Mouse (Mus musculus): ENCODE results near the gene Med22. TPM values are rescaled to one million over a fixed set of nuclear protein-coding genes. Genes with fewer than 3 reads are reported as not detected.

Med22 gene
- polyA plus RNA-seq, 1 experiment = 71.0 TPM

DNA sequence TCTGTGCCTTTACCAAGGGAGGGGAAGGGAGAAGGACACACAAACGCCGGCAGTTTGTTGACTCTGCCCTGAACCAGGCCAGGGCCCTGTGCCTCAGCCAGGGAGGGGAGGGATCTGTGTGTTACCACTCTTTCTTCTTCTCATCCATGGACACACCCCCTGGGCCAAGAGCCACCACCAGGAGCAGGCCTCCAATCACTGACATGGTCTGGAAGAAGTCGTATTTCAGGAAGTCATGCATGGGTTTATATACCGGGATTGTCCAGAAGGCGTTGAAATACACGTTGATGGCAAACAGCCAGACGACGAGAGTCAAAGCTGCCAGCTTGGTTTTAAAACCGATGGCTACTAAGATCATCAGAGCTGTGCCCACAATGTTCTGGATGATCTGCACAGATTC is 11.3 kb upstream of the Med22 start:
- Histone ChIP-seq H3K79me2 (ENCODE audit: control insufficient read depth, insufficient read depth) (peaks cover 51% of the 10 kb centered on the region), H3K36me3 (ENCODE audit: control insufficient read depth, insufficient read depth) (peaks cover 99% of the 10 kb centered on the region), H3K4me3 (ENCODE audit: insufficient read depth, poor library complexity, severe bottlenecking) (no peak overlapping the region), H3K27me3 (ENCODE audit: control insufficient read depth, insufficient read depth, insufficient read length) (no peaks in the 10 kb centered on the region), H3ac (ENCODE audit: control insufficient read depth, insufficient read length, low read depth) (no peak overlapping the region), H3K79me3 (ENCODE audit: low read depth) (peaks cover 30% of the 10 kb centered on the region)
- no peak for TF ChIP-seq FOSL1 (IDR thresholded peaks at IDR 0.05; ENCODE audit: insufficient read depth, low read length, poor library complexity, severe bottlenecking)
- no peak for TF ChIP-seq MAX (IDR thresholded peaks at IDR 0.05)
- TF ChIP-seq MYOG (IDR thresholded peaks at IDR 0.05; ENCODE audit: control insufficient read depth, extremely low read depth, insufficient read length) = no peak
- no peak for TF ChIP-seq MYOD1 (IDR thresholded peaks at IDR 0.05; ENCODE audit: control insufficient read depth, insufficient read length, low read depth)
- TF ChIP-seq CTCF (IDR thresholded peaks at IDR 0.05; ENCODE audit: control insufficient read depth, insufficient read depth, insufficient read length) = no peak
- no peak for TF ChIP-seq CEBPB (IDR thresholded peaks at IDR 0.05; ENCODE audit: low read depth)
- no peak for TF ChIP-seq USF1 (IDR thresholded peaks at IDR 0.05; ENCODE audit: low read depth)

DNA sequence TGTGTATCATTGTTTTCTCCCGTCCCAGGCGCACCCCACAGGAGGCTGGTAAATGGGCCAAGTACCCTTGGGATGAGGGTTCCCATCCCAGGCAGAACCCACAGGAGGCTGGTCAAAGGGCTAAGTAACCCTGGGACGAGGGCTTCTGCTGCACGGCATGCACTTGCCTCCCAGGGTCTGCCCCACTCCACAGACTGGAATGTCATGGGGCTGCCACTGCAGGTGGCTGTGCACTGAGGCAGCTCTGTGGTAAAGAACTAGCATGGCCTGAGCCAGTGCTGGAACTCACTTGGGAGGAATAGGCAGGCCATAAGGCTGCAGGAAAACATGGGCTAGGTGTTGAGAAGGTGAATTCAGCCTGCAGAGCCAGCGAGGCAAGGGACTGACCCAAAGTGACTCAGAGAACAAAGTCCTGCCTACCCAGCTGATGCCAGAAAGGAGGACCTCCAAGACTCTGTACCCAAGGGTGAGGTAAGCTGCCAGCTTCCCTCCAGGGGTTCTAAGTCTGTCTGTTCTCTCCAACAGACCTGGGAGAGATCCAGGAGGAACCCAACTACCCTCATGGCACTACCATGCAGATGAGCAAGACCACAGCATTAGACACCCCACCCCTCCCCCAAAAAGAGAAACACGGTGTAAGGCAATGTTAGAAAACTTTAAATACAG is 9.8 kb upstream of the Med22 start:
- no peak for TF ChIP-seq MYOD1 (IDR thresholded peaks at IDR 0.05; ENCODE audit: control insufficient read depth, insufficient read length, low read depth)
- H3ac ChIP-seq (ENCODE audit: control insufficient read depth, insufficient read length, low read depth) = no peak overlapping the region
- peaks cover 84% of the 10 kb centered on the region for H3K36me3 ChIP-seq (ENCODE audit: control insufficient read depth, insufficient read depth)
- no peaks in the 10 kb centered on the region for H3K27me3 ChIP-seq (ENCODE audit: control insufficient read depth, insufficient read depth, insufficient read length)
- H3K4me3 ChIP-seq (ENCODE audit: insufficient read depth, poor library complexity, severe bottlenecking) = no peak overlapping the region
- peaks cover 54% of the 10 kb centered on the region for H3K79me2 ChIP-seq (ENCODE audit: control insufficient read depth, insufficient read depth)
- H3K79me3 ChIP-seq (ENCODE audit: low read depth) = peaks cover 33% of the 10 kb centered on the region

DNA sequence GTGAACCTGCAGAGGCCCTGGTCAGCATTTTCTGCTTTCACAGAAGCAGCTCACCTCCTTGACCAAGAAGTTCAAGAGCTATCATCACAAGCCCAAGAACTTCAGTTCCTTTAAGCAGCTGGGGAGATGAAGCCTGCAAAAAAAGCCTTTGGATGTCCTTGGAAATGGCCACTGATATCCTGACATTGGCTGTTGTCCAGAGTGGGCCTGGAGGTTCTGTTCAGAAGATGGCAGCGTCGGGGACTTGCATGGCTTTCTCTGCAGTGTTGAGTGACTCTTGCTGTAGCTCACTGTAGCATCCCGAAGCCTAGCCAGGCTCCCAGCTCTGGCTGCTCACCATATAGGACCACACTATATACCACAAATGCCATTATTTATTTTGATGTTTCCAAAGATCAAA is 9.2 kb upstream of the Med22 start:
- Histone ChIP-seq H3K27me3 (ENCODE audit: control insufficient read depth, insufficient read depth, insufficient read length) (no peaks in the 10 kb centered on the region), H3K79me3 (ENCODE audit: low read depth) (peaks cover 39% of the 10 kb centered on the region), H3K4me3 (ENCODE audit: insufficient read depth, poor library complexity, severe bottlenecking) (no peak overlapping the region), H3K79me2 (ENCODE audit: control insufficient read depth, insufficient read depth) (peaks cover 58% of the 10 kb centered on the region), H3ac (ENCODE audit: control insufficient read depth, insufficient read length, low read depth) (no peak overlapping the region), H3K36me3 (ENCODE audit: control insufficient read depth, insufficient read depth) (peaks cover 83% of the 10 kb centered on the region)
- TF ChIP-seq CEBPB (IDR thresholded peaks at IDR 0.05; ENCODE audit: low read depth) (no peak), FOSL1 (IDR thresholded peaks at IDR 0.05; ENCODE audit: insufficient read depth, low read length, poor library complexity, severe bottlenecking) (no peak)

DNA sequence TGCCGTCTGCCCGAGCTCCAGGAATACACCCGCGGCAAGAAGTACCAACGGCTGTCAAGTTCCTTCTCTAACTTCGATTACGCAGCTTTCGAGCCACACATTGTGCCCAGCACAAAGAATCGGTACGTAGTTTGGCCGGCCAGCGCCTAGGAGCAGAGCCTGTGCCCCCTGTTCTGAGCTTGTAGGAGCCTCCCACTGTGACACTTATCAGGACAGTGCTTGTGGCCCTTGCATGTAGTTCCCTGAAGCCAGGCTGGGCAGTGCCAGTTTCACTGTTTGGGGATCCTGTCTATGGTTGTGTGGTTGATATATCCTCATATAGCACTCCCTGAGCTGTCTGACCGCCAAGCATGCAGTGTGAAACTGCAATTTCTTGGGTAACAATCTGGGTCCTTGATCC is 6.3 kb upstream of the Med22 start:
- H3K79me2 ChIP-seq (ENCODE audit: control insufficient read depth, insufficient read depth) = peaks cover 88% of the 10 kb centered on the region
- no peak for TF ChIP-seq CEBPB (IDR thresholded peaks at IDR 0.05; ENCODE audit: low read depth)
- TF ChIP-seq MAX (IDR thresholded peaks at IDR 0.05) = no peak
- no peak for TF ChIP-seq USF1 (IDR thresholded peaks at IDR 0.05; ENCODE audit: low read depth)
- TF ChIP-seq CTCF (IDR thresholded peaks at IDR 0.05; ENCODE audit: control insufficient read depth, insufficient read depth, insufficient read length) = no peak
- TF ChIP-seq FOSL1 (IDR thresholded peaks at IDR 0.05; ENCODE audit: insufficient read depth, low read length, poor library complexity, severe bottlenecking) = no peak
- TF ChIP-seq MYOG (IDR thresholded peaks at IDR 0.05; ENCODE audit: control insufficient read depth, extremely low read depth, insufficient read length) = no peak
- TF ChIP-seq MYOD1 (IDR thresholded peaks at IDR 0.05; ENCODE audit: control insufficient read depth, insufficient read length, low read depth) = no peak
- peaks cover 83% of the 10 kb centered on the region for H3K36me3 ChIP-seq (ENCODE audit: control insufficient read depth, insufficient read depth)
- peak overlapping the region; percentile 75 for H3K4me3 ChIP-seq (ENCODE audit: insufficient read depth, poor library complexity, severe bottlenecking)
- H3ac ChIP-seq (ENCODE audit: control insufficient read depth, insufficient read length, low read depth) = peak overlapping the region; percentile 92
- H3K27me3 ChIP-seq (ENCODE audit: control insufficient read depth, insufficient read depth, insufficient read length) = no peaks in the 10 kb centered on the region
- H3K79me3 ChIP-seq (ENCODE audit: low read depth) = peaks cover 55% of the 10 kb centered on the region

DNA sequence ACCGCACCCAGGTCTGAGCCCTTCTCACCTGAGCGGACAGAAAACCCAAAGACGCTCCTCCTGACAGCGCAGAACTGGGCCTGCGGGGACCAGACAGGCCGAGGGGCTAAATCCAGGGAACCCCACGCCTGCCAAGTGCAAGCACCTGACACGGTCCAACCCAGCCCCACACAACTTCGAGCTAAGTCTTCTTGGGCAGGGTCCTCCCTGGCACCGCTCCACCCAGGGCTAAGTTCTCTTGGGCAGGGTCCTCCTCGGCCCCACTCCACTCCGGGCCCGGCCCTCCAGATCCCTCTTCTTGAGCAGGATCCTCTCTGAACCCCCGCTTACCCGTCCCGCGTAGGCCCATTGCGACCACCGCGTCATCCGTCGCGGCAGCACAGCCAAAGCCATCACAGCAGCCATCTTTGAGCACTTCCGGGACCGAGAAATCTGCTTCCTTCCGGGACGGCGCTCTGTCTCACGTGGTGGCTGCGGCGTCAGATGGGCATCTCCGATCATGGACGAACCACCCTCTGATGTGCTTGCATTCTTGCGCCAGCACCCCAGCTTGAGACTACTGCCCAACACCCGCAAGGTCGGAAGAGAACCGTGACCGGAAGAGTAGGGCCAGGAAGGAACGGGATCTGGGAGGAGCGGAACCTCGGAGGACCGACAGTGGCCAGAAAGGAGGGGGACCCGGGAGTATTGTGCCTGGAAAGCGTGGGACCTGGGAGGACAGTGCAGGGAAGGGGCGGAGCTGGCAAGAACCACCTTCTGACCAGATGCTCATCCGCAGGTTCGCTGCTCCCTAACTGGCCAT is 5.7 kb upstream of the Med22 start, which contains the start of the genes Surf2 and Surf1:
Gene Surf2 (plus strand): TSS at position 441 of the 802 bp plus-strand sequence.
Gene Surf1 (minus strand): TSS at position 604 of the 802 bp plus-strand sequence.
- Histone ChIP-seq H3K79me3 (ENCODE audit: low read depth) (peaks cover 61% of the 10 kb centered on the region), H3ac (ENCODE audit: control insufficient read depth, insufficient read length, low read depth) (peak within 1 kb of the TSS; percentile 92), H3K79me2 (ENCODE audit: control insufficient read depth, insufficient read depth) (peaks cover 94% of the 10 kb centered on the region), H3K36me3 (ENCODE audit: control insufficient read depth, insufficient read depth) (peaks cover 83% of the 10 kb centered on the region), H3K4me3 (ENCODE audit: insufficient read depth, poor library complexity, severe bottlenecking) (peak within 1 kb of the TSS; percentile 75), H3K27me3 (ENCODE audit: control insufficient read depth, insufficient read depth, insufficient read length) (no peaks in the 10 kb centered on the region)
- TF ChIP-seq USF1 (IDR thresholded peaks at IDR 0.05; ENCODE audit: low read depth) (peak; percentile 89), MAX (IDR thresholded peaks at IDR 0.05) (peak; percentile 95), CTCF (IDR thresholded peaks at IDR 0.05; ENCODE audit: control insufficient read depth, insufficient read depth, insufficient read length) (no peak)

Data from C2C12 (cell line).